8 mouse cellular contexts compared by ENCODE assay signal in the genomic region with DNA sequence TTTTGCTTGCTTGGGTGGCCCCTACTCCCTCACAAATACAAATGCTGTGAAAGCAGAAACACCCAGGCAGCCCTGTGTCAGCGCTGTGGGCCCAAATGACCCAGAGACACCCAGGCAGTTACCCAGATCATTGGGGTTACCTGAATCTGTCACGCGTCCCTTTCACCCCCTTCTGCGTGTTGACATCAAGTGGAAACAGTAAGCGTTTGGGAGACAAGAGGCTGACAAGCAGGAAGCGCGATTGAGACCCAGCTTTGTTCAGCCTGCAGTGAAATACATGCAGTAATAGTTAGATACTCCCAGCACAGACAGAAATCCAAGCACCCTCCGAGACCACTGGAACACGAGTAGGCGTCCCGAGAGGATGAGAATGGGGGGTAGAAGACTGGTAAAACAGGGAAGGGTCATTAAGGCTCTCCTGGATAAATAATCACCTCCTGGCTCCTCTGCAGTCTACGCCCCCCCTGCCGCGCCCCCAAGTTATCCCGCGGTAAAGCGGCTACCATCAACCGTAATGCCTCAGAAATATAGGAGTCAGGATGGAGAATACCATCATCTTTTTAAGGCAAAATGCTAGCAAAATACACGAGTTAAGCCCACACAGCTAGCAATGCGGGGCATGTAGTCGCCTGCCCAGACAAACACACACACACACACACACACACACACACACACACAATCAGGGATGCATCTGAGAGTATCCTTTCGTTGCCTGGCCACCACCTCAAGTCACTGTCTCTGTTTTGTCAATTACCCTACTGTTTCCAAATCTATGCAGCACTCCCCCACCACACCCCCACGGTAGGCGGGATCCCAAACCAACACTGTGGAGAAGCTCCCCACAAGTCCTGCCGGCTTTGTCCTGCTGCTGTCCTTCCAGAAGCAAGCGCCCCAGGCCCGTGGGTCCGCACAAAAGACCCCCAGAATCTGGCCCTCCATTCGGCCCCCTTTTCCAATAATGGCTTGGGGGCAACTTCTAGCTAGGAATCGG. TPM values are rescaled to one million over a fixed set of nuclear protein-coding genes. Genes with fewer than 3 reads are reported as not detected.
DNase-seq lines count a peak whose midpoint lies in the region; ATAC-seq and TF ChIP-seq lines count a peak whose summit lies in the region.

No protein-coding gene starts in this region.

- ATAC-seq in granulocyte monocyte progenitor cell, adult 5-6 weeks (replicated peaks; ENCODE audit: poor library complexity, severe bottlenecking) = peak; percentile 10; the same call in 1 of the 2 replicates
- peak; percentile 10; the same call in 1 of the 2 replicates for ATAC-seq in intestine, embryonic 16.5 days
- ATAC-seq in limb, embryonic 14.5 days (ENCODE audit: low FRiP score, low read depth) = peak; percentile 31; the same call in 1 of the 2 replicates

- no peaks in the 10 kb centered on the region for H3K79me2 ChIP-seq in myocyte (ENCODE audit: control insufficient read depth, insufficient read depth)

- H3K27ac ChIP-seq in intestine, embryonic 16.5 days (ENCODE audit: low read length) = no peak overlapping the region
- no peak overlapping the region for H3K27ac ChIP-seq in limb, embryonic 14.5 days (replicated peaks; ENCODE audit: low read depth, low read length)

- peak overlapping the region; percentile 84 for H3K9ac ChIP-seq in intestine, embryonic 16.5 days (ENCODE audit: low read depth, low read length)
- peak overlapping the region; percentile 67 for H3K9ac ChIP-seq in limb, embryonic 14.5 days (ENCODE audit: low read depth, low read length, severe bottlenecking)

- no peaks in the 10 kb centered on the region for H3K27me3 ChIP-seq in intestine, embryonic 16.5 days (replicated peaks; ENCODE audit: control insufficient read depth, insufficient read depth, low read length)
- no peaks in the 10 kb centered on the region for H3K27me3 ChIP-seq in limb, embryonic 14.5 days (ENCODE audit: control insufficient read depth, insufficient read depth, low read length)
- H3K27me3 ChIP-seq in myocyte (ENCODE audit: control insufficient read depth, insufficient read depth, insufficient read length) = peaks cover 5% of the 10 kb centered on the region

- H3K9me3 ChIP-seq in intestine, embryonic 16.5 days (ENCODE audit: control insufficient read depth, low read length) = no peaks in the 10 kb centered on the region
- no peaks in the 10 kb centered on the region for H3K9me3 ChIP-seq in limb, embryonic 14.5 days (ENCODE audit: control insufficient read depth, low read length)

- H3ac ChIP-seq in myocyte (ENCODE audit: control insufficient read depth, insufficient read length) = no peak overlapping the region

- H3K36me3 ChIP-seq in intestine, embryonic 16.5 days (ENCODE audit: control insufficient read depth, insufficient read depth, low read length) = no peaks in the 10 kb centered on the region
- H3K36me3 ChIP-seq in limb, embryonic 14.5 days (ENCODE audit: control insufficient read depth, insufficient read depth, low read length) = no peaks in the 10 kb centered on the region
- no peaks in the 10 kb centered on the region for H3K36me3 ChIP-seq in myocyte (ENCODE audit: control insufficient read depth, insufficient read depth)

- peak; percentile 19 to 60 for DNase-seq in adrenal gland, adult (ENCODE audit: inconsistent age in 2 of 2, low spot score in 1 of 2)
- no peak for DNase-seq in adrenal gland, postnatal 4 days (ENCODE audit: low spot score in 2 of 2)
- peak; percentile 8 for DNase-seq in embryo, embryonic 11.5 days (ENCODE audit: low read depth, low spot score)
- no peak for DNase-seq in limb, embryonic 14.5 days (ENCODE audit: low spot score)
- DNase-seq in urinary bladder, adult 2 months (ENCODE audit: low spot score) = peak; percentile 23

- TF ChIP-seq POLR2A in limb, embryonic 14.5 days (IDR thresholded peaks at IDR 0.05; ENCODE audit: borderline replicate concordance, extremely low read depth, insufficient read depth, insufficient read length) = no peak
- no peak for TF ChIP-seq POLR2A in myocyte (IDR thresholded peaks at IDR 0.05; ENCODE audit: insufficient read length, low read depth)

- H3K4me3 ChIP-seq in intestine, embryonic 16.5 days (ENCODE audit: low read length) = peak overlapping the region; percentile 82
- H3K4me3 ChIP-seq in limb, embryonic 14.5 days (replicated peaks; ENCODE audit: low read length) = peak overlapping the region; percentile 70
- peak overlapping the region; percentile 12 for H3K4me3 ChIP-seq in myocyte

- H3K4me2 ChIP-seq in intestine, embryonic 16.5 days (ENCODE audit: low read depth, low read length) = peak overlapping the region; percentile 90
- H3K4me2 ChIP-seq in limb, embryonic 14.5 days (replicated peaks; ENCODE audit: low read depth, low read length, severe bottlenecking) = peak overlapping the region; percentile 62
- H3K4me2 ChIP-seq in myocyte (ENCODE audit: low read depth) = peak overlapping the region; percentile 77

- 7% methylated on average over 30 of the region's 30 CpGs for WGBS in intestine, embryonic 16.5 days
- 7% methylated on average over 30 of the region's 30 CpGs for WGBS in limb, embryonic 14.5 days

- H3K4me1 ChIP-seq in intestine, embryonic 16.5 days (ENCODE audit: control insufficient read depth, insufficient read depth, low read length) = no peaks in the 10 kb centered on the region
- no peaks in the 10 kb centered on the region for H3K4me1 ChIP-seq in limb, embryonic 14.5 days (ENCODE audit: control insufficient read depth, insufficient read depth, low read length)

TF ChIP-seq in myocyte, 11 proteins besides CTCF, POLR2A, EP300 and RAD21:
- no peak for TF ChIP-seq TCF12 (IDR thresholded peaks at IDR 0.05; ENCODE audit: insufficient read depth, poor library complexity, severe bottlenecking)
- no peak for TF ChIP-seq POLR2AphosphoS2 (IDR thresholded peaks at IDR 0.05; ENCODE audit: insufficient read length, low read depth)
- TF ChIP-seq REST (IDR thresholded peaks at IDR 0.05; ENCODE audit: insufficient read depth, insufficient read length) = no peak
- no peak for TF ChIP-seq CEBPB (IDR thresholded peaks at IDR 0.05; ENCODE audit: insufficient read depth, poor library complexity, severe bottlenecking)
- no peak for TF ChIP-seq MYOD1 (IDR thresholded peaks at IDR 0.05; ENCODE audit: control insufficient read depth in 1 of 3, insufficient read length in 2 of 3, low read depth in 2 of 3)
- TF ChIP-seq USF1 (IDR thresholded peaks at IDR 0.05; ENCODE audit: low read depth) = no peak
- TF ChIP-seq MAX (IDR thresholded peaks at IDR 0.05; ENCODE audit: low read depth) = no peak
- no peak for TF ChIP-seq TCF3 (IDR thresholded peaks at IDR 0.05; ENCODE audit: insufficient read length, low read depth)
- TF ChIP-seq SRF (IDR thresholded peaks at IDR 0.05; ENCODE audit: control insufficient read depth, insufficient read length, low read depth) = no peak
- TF ChIP-seq E2F4 (IDR thresholded peaks at IDR 0.05; ENCODE audit: insufficient read depth) = no peak
- TF ChIP-seq MYOG (IDR thresholded peaks at IDR 0.05; ENCODE audit: control insufficient read depth in 1 of 3, insufficient read depth in 1 of 3, insufficient read length in 2 of 3, low read depth in 2 of 3) = no peak

RNA-seq across cellular contexts. Expression of a gene that starts 1.3 kb away (rescaled TPM):
- 1 to 10 TPM; 3.5 to 4.0 TPM for total RNA-seq in adrenal gland, postnatal 4 days (2021)
- total RNA-seq in granulocyte monocyte progenitor cell, adult 5-6 weeks (2014; fragmentation: Nextera tagmentation) = not detected in 2 replicates
- not detected in 2 replicates for total RNA-seq in granulocyte monocyte progenitor cell, adult 5-6 weeks (2017)
- polyA plus RNA-seq in intestine, embryonic 16.5 days (2015; fragmentation: Nextera tagmentation; extraction: Ambion mirVana) = 1.7 and 1.9 TPM in 2 replicates
- 1.6 and 2.1 TPM in 2 replicates for polyA plus RNA-seq in limb, embryonic 14.5 days (2012; rRNA removed)
- polyA plus RNA-seq in limb, embryonic 14.5 days (2014; fragmentation: Nextera tagmentation; extraction: Ambion mirVana) = 1.5 and 1.8 TPM in 2 replicates
- polyA plus RNA-seq in myocyte (2012; fragmentation: generic; extraction: Trizol) = 0.01 TPM
- 2.0 and 3.9 TPM in 2 replicates for polyA plus RNA-seq in urinary bladder, adult 2 months (2012; rRNA removed)

Comparison
In these comparisons a context has a peak if more than half of its experiments do, and no peak if none do; other contexts are left out.
1. DNase-seq: peak in adrenal gland, adult (2 of 2), embryo, embryonic 11.5 days (single experiment) and urinary bladder, adult 2 months (single experiment); none in adrenal gland, postnatal 4 days (0 of 2) and limb, embryonic 14.5 days (single experiment).
2. H3K4me3 ChIP-seq: peak in every context shown above with its lines; median percentile 82 in intestine, embryonic 16.5 days; 70 in limb, embryonic 14.5 days; 12 in myocyte.
3. Peak in every context shown above with its lines, with median percentiles within 50 percentile points of each other: ATAC-seq and H3K4me2 ChIP-seq.